Mouse (Mus musculus) layer of hippocampus, postnatal 25 days (tissue): ENCODE measurements at regions not wholly inside any gene's neighbourhood (a gene's known extent, or its start where the extent isn't known, plus 50 kb on each side); places are given as distances from the start of the nearest gene placed in this dataset.

Source experiments
- DNase-seq, 2 experiments: peaks; one replicate each; pipeline ENCODE4 v3.0.0; 2022; ENCODE audit warnings: mixed read lengths in 2 of 2, low spot score in 1 of 2; ENCODE audit errors: extremely low spot score in 1 of 2

DNA sequence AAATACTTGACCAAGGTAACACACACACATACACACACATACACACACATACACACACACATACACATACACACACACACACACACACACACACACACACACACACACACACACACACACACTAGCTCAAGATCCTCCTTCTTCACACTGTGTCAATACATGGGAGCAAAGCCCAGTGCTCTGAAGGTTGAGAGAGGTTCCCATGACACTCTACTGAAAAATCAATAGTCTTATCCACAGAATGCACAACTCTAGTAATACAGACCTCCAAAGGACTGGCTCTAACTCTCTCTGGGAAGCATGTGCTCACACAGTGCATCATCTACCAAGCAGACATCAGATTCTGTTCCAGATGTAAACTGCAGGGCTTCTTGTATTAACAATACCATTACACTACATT is 151.7 kb downstream of the 1190002N15Rik start:
- no peak for DNase-seq

DNA sequence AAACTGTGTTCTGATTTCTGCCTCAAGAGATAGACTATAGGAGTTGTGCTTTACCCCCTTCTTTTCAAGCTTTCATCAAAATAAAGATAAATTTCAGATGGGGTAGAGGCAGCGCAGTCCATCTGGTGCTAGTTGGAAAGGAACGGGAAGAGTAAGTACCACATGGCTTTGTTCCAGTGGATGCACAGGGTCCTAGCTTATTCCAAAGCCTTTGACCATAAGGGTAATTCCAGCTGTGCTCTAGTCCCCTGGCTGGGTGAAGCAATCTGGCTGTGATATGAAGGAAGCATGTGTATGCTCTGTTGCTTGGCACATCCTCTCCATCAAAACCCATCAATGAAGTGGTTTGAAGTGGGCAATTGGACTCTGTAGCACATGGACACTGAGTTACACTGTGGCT is 155.6 kb downstream of the 1190002N15Rik start:
- DNase-seq: no peak

- DNase-seq: no peak
Measured at GRCm38 (mm10) chr9:94378835-94379234, 159.0 kb downstream of the 1190002N15Rik start.

- DNase-seq: no peak
Measured at GRCm38 (mm10) chr9:94378291-94378690, 159.6 kb downstream of the 1190002N15Rik start.

GRCm38 (mm10) chr9:94377346-94378039 is 160.4 kb downstream of the 1190002N15Rik start:
- no peak for DNase-seq

DNA sequence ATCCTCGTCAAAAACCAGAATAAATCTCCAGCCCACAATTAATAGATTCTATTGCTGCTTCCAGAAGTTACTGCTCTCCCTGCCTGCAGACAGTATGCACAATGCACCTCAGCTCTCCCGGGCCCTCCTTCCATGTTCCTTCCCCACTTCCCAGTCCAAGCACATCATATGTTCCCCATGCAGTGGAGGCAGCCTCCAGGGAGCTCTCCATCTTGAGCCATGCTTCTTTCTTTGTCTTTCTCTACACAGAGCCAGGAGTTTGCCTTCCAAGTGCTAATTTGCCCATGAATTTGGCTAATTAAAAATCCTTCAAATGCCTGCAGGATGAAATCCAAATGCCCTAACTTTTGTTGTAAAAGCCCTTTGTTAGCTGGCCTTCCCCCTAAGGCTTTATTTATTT is 166.9 kb downstream of the 1190002N15Rik start:
- no peak for DNase-seq

- no peak for DNase-seq
Measured at GRCm38 (mm10) chr9:94368231-94368936, 169.5 kb downstream of the 1190002N15Rik start.

GRCm38 (mm10) chr9:94361877-94362697 is 175.8 kb downstream of the 1190002N15Rik start:
- DNase-seq: no peak

DNA sequence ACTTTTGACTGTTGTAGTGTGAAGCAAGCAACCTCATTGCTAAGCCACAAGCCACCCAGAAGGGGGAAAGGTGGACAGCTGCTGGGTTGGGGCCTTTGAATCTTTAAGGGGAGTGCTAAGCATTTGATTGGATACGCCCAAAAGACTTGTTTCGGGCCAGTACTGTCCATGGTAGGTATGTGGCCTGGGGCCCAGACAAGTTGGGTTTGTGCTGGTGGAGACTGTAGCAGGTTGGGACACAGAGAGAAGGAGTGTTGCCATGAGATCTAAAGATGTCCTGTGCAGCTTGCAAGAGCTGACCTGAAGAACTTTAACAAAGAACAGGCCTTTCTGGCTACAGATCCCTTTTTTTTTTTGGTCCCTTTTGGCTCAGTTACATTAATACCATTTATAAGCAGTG is 176.9 kb downstream of the 1190002N15Rik start:
- DNase-seq: no peak

GRCm38 (mm10) chr9:94358150-94358549 is 179.7 kb downstream of the 1190002N15Rik start:
- no peak for DNase-seq

DNA sequence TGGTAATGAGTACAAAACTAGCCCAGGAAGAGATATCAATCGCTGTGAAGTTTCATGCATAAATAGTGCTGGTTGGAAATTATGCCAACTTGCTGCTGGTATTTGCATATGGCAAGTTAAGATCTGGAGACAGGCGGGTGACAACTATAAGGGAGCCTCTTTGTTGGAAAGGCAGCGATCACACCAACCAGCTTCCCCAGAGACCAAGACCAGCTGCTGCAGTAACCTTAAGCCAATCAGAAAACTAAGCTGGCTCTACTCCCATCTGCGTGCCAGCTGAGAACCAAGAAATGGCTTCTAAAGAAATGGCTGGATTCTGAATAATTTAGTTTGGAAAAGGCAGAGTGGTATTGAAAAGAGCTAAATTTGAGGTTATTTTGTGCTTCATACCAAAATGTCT is 195.9 kb downstream of the 1190002N15Rik start:
- no peak for DNase-seq

GRCm38 (mm10) chr9:94341531-94341930 is 196.3 kb downstream of the 1190002N15Rik start:
- no peak for DNase-seq

GRCm38 (mm10) chr9:94333450-94333849 is 204.4 kb downstream of the 1190002N15Rik start:
- no peak for DNase-seq

DNA sequence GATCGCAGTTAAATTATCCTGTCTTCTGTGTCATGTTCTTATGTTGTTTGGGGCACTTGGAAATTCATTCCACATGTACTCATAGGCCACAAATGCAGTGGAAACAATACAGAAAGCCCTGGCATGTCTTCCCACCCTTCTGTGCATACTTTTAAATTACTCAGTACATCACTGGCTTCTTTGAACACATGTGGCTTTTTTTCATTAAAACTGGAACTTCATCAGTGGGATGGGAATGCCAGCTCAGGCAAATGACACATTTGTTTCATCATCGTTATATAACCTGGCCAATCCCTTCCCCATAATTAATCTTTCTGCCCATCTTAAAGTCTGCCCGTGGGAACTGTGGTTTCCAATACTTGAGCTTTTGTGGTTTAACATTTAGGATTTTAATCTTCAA is 214.9 kb downstream of the 1190002N15Rik start:
- DNase-seq: no peak

DNA sequence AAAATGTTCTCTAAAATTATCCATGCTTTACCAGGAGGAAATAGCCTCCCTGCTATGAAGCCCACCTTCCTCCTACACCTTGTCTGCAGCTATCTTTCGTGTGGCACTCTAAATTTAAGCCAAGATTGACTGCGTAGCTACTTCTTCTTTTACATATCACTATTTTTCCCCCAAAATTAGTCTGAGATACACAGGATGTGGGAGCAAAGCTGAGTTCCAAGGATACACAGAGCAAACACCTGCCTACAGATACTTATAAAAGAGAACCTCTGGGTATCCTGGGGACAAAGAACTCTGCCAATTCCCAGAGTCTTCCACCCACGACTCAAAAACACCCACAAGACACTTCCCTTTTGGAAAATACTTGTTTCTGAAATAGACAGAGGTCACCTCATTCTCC is 235.3 kb downstream of the 1190002N15Rik start:
- no peak for DNase-seq

DNA sequence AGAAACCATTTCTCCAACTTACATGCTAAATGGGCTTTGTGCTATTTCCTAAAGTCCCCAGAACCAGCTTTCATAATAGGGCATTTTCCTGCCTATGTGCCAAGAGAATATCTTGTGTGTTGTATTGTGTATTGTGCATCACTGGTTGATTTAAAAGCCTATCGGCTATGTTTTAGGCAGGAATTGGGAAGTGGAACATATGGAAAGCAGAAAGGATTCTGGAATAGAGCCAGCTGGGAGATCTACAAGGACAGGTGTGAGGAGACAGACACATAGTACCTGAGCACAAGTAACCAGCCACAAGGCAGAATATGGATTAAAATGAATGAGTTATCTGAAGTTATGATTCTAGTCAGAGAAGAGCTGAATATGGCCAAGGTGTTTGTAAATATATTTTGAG is 236.0 kb downstream of the 1190002N15Rik start:
- DNase-seq: no peak

- DNase-seq: no peak
Measured at GRCm38 (mm10) chr9:94295431-94295830, 242.4 kb downstream of the 1190002N15Rik start.

DNA sequence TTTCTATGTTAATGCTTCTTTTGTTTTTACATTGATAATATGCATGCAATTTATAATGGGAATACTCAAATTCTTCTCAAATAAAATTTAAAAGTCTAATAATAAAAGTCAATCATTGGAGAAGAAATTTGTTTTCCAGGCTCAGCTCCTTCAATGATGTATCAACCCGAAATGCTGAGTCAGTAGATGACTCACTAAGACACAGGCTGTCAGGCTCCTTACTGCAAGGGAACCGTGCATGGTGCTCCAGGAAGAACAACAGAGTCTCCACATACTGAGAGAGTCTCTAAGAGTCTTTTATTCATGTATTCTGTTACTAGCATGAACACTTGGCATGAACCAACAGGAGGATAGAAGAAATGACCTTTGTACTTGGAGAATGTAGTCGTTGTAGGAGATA is 245.7 kb downstream of the 1190002N15Rik start:
- no peak for DNase-seq

DNA sequence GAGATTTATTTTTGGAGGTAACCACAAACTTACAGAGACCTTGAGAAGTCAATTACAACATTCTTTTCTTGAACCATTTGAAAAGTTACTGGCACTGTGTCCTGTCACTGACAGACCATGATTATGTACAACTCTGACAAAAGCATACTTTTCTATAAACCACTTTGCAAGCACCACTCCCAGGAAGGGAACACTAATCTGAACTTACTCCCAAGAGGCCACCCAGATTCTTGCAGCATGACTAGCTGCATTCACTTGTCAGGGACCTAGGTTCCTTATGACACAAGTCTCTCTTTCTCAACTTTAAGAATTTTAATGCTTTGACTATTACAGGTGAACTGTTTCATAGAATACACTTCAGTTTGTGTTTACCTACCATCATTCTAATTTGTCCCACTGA is 248.3 kb downstream of the 1190002N15Rik start:
- no peak for DNase-seq

DNA sequence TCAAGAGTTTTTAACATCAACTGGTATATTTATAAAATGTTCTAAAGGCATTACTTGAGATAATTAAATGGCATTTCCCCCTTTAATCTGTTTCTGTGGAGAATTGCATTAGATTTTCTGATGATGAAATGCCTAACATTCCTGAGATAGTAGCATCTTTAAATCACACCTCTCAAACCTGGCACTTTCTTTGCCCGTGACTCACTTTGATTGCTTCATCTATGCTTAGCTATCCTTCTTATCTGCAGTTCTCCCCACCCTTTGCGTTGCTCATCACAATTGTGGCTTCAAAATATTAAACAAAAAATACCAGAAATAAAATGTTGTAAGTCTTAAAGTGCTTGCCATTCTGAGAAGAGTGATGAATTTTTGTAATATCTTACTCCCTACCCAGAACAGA is 250.3 kb downstream of the 1190002N15Rik start:
- no peak for DNase-seq
